Mouse (Mus musculus) thymus, adult 18-20 months (tissue): ENCODE data around the gene Prune2.
A peak's percentile ranks its signal among the peaks of the same experiment; 100 is the strongest.

Experiments
- DNase-seq, 2 experiments: peaks; one replicate each; pipeline ENCODE4 v3.0.0; 2022; ENCODE audit warnings: mixed read lengths in 2 of 2

Prune2 gene

GRCm38 (mm10) chr19:17006220-17006907 lies 50.4 kb downstream of the Prune2 start:
- no peak for DNase-seq

GRCm38 (mm10) chr19:17011261-17011995 lies 55.5 kb downstream of the Prune2 start:
- DNase-seq, result no peak

GRCm38 (mm10) chr19:17013085-17013484 lies 57.2 kb downstream of the Prune2 start:
- DNase-seq, result no peak

GRCm38 (mm10) chr19:17014337-17015124 lies 58.6 kb downstream of the Prune2 start:
- DNase-seq, result no peak

GRCm38 (mm10) chr19:17024748-17025147 lies 68.8 kb downstream of the Prune2 start:
- DNase-seq, result no peak

GRCm38 (mm10) chr19:17030276-17030675 lies 74.4 kb downstream of the Prune2 start:
- peak; percentile 9 to 10 for DNase-seq

- DNase-seq, result no peak
Observed at GRCm38 (mm10) chr19:17032314-17032713, 76.4 kb downstream of the Prune2 start.

- no peak for DNase-seq
Observed at GRCm38 (mm10) chr19:17046961-17047360, 91.0 kb downstream of the Prune2 start.

- DNase-seq, result no peak
Observed at GRCm38 (mm10) chr19:17055892-17056291, 100.0 kb downstream of the Prune2 start.

- DNase-seq, result no peak
Observed at GRCm38 (mm10) chr19:17060106-17060505, 104.2 kb downstream of the Prune2 start.

- no peak for DNase-seq
Observed at GRCm38 (mm10) chr19:17064421-17064820, 108.5 kb downstream of the Prune2 start.

- no peak for DNase-seq
Observed at GRCm38 (mm10) chr19:17069067-17069466, 113.1 kb downstream of the Prune2 start.

- no peak for DNase-seq
Observed at GRCm38 (mm10) chr19:17071205-17071604, 115.3 kb downstream of the Prune2 start.

- no peak for DNase-seq
Observed at GRCm38 (mm10) chr19:17072245-17072644, 116.3 kb downstream of the Prune2 start.

- DNase-seq, result no peak
Observed at GRCm38 (mm10) chr19:17078643-17079316, 122.9 kb downstream of the Prune2 start.

- DNase-seq, result no peak
Observed at GRCm38 (mm10) chr19:17081382-17081781, 125.5 kb downstream of the Prune2 start.

GRCm38 (mm10) chr19:17094067-17094466 lies 138.1 kb downstream of the Prune2 start:
- no peak for DNase-seq

- no peak for DNase-seq
Observed at GRCm38 (mm10) chr19:17096338-17096737, 140.4 kb downstream of the Prune2 start.

GRCm38 (mm10) chr19:17097210-17097609 lies 141.3 kb downstream of the Prune2 start:
- DNase-seq, result no peak

GRCm38 (mm10) chr19:17108782-17109181 lies 152.9 kb downstream of the Prune2 start:
- no peak for DNase-seq

GRCm38 (mm10) chr19:17124034-17124735 lies 168.3 kb downstream of the Prune2 start:
- DNase-seq, result no peak

- no peak for DNase-seq
Observed at GRCm38 (mm10) chr19:17125380-17125779, 169.5 kb downstream of the Prune2 start.
